Mouse (Mus musculus) cerebral cortex, adult 2 months (tissue): ENCODE data around the gene 9930021J03Rik.

Experiments used
- WGBS: fragments of 180-500 bp; shearing (Covaris S2); methylation state at CpG from one replicate; pipeline ENCODE4 v1.1.7; 2018; 5-methylcytosine and 5-hydroxymethylcytosine counted together

Gene 9930021J03Rik

GRCm38 (mm10) chr19:29683844-29684540 is 121.8 kb downstream of the 9930021J03Rik start:
- 48% methylated on average over 16 of the region's 16 CpGs for WGBS

GRCm38 (mm10) chr19:29680182-29681152 is 125.3 kb downstream of the 9930021J03Rik start:
- WGBS = 76% methylated on average over 13 of the region's 13 CpGs

DNA sequence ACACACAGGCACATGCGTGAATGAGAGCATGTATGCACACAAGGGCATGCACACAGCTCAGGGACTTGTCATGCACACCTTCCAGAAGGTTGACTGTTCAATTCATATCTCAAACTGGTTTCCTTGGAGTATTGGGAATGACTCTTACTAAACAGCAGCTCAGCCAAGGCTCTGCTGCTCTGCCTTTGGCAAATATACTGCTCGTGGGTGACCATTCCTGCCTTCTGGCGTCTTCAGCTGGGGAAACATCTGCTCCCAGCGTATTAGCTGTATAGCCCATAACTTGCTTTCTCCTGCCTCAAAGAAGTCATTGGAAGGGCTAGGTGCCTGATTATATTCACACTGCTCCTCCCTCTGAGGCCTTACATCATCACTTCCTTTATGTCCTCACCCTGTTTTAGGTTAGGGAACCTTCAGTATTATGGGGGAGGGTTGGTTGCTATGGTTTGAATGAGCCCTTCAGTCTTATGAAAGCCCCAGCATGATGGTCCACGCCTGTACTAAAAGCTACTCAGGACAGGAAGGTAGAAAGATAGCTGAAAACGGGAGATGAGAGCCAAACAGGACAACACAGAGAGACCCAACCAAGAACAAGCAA is 127.5 kb downstream of the 9930021J03Rik start:
- 82% methylated on average over 6 of the region's 6 CpGs for WGBS

DNA sequence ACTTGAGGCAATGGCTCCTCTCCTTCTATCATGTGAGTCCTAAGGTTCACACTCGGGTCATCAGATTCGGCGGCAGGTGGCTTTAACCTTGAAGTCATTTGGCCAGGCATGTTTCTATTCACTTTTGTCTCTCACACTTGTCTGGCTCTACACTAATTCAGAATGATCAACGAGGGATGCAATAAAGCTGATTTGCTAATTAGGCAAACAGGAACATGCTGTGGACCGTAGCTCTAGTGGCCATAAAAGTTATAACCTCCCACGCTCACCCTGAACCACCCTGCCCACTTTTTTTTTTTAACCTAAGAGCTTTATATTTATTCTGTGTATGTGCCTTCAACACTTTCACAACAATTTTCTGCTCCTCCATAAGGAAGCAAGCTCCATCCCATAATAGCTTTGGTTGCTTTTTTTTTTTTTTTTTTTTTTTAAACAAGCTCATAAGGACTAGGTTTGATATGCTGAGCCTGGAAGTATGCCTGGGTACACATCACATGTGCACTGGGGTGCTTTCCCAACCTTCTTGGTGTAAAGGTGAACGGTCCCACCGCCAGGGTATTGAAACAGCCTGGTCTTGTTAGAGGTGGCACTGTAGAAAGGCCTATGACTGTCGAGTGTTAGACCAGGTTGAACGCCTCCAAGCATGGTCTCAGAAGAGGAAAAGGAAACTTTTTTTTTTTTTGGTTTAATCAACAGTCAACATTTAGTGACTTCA is 129.2 kb downstream of the 9930021J03Rik start:
- WGBS = 80% methylated on average over 10 of the region's 10 CpGs

DNA sequence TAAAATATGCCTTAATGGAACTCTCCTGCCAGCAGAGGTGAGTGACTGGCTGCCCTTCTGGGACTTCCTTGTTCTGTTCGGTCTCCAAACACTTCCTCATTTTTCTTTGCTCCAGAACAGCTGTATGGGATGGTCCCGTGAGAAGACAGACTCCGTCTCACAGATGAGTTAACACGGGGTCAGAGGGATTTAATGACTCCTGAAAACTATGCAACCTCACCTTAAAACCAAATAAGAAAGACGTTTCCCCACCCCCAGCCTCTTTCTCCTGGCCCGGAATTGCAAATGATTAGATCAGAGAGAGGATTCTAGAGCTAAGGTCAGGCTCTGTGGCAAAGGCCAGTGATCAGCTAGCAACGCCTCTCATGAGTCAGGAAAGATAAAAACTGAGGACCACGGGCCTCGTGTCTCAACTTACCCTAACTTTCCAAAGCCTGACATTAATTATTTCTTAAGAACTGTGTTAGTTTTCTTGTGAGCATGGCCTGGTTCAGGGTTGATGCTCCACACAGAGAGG is 130.2 kb downstream of the 9930021J03Rik start:
- 82% methylated on average over 9 of the region's 9 CpGs for WGBS

DNA sequence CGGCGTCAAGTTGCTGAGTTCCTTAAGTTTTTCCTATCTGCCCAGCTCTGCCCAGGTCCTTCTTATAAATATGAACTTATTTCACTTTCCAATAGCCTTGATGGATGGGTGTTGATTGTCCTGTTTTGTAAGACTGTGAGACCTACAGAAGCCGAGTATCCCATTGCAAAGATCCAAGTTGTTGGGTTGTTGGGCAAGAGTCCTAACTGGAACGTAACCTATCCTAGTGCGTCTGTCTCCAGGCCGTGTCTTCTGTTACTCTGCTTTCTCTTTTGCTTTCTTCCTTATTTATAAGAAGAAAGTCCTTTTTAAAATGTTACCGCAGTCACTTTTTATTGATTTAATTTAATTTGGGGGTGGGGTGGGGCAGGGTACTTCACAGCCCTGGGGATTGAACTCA is 130.8 kb downstream of the 9930021J03Rik start:
- WGBS = 94% methylated on average over 7 of the region's 7 CpGs

DNA sequence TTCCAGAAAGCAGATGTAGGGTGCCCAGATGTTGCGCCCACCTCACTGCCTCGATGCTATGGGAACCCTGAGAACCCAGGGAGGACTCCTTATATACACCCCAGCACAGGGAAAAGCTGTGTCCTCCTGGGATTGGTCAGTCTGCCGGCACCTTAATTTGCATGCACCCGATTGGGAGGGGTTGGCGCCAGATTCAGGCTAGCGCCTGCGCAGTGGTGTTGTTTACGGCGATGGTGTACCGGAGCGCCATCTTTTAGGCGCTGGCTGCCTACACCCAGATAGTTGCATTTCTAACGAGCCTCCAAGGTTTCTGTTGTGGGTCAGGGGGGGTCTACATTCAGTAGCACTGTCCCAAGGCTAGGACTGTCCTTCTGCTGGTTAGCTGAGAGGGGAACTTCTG is 133.1 kb downstream of the 9930021J03Rik start:
- 82% methylated on average over 13 of the region's 13 CpGs for WGBS

GRCm38 (mm10) chr19:29671160-29671559 is 134.6 kb downstream of the 9930021J03Rik start:
- WGBS = 92% methylated on average over 2 of the region's 2 CpGs

DNA sequence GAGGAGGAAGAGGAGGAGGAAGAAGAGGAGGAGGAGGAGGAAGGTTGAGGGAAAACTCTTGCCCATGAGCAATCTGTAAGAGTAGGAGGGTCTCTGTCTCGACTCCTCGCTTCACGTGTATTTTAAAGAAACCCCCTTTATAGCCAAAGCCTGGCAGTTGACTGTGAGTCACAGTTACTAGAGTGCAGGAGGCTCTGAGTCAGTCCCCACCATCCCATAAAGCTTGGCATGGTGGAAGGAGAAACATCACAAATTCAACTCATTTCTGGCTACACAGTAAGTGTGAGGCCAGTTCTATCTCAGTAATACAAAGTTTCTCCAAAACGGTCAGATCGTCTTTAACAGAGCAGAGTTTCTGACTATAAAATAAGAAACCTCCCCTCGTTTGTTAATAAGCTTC is 135.5 kb downstream of the 9930021J03Rik start:
- WGBS = 52% methylated on average over 6 of the region's 6 CpGs

DNA sequence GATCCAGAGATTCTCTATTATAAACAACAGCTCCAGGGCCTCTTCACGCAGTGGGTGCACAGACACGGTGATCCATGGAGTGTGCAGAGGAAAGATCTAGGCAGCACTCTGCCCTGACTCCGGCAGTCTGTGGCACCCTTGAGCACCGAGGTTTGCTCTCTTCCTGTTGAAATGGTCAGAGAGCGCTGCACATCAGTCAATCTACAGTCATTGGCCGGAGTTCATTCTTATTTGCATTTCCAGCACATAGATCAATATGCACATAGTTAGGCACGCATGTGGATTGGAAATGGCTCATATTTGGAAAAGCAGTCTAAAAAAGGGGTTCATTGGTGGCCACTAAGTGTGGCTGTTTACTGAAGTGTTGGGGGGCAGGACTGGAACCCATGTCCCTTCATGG is 137.7 kb downstream of the 9930021J03Rik start:
- WGBS = 94% methylated on average over 7 of the region's 7 CpGs

DNA sequence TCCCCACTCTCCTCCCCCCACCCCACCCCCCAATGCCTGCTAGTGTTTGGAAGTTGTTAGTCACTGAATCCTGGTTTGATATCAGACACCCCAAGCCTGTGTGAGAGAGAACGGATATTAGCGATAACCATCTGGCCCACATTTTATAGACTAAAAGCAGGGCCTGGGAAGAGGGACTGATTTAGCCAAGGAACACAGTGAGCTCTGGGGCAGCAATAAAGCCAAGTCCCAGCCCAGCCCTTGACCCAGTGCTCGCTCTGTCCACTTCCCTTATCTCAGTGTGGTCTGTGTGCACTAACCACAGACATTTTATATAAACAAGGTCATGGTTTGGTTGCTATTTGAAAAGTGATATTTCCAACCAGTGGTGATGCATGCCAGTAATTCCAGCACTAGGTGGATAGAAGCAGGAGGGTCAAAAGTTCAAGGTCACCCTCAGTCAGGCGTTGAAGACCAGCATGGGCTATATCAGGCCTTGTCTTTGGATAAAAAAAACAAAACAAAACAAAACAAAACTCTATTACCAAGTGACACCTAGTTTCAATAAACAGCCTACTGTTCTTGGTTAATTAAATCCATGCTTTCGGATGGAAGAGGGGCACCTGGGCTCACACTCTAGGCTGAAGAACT is 138.7 kb downstream of the 9930021J03Rik start:
- WGBS = 90% methylated on average over 5 of the region's 5 CpGs

DNA sequence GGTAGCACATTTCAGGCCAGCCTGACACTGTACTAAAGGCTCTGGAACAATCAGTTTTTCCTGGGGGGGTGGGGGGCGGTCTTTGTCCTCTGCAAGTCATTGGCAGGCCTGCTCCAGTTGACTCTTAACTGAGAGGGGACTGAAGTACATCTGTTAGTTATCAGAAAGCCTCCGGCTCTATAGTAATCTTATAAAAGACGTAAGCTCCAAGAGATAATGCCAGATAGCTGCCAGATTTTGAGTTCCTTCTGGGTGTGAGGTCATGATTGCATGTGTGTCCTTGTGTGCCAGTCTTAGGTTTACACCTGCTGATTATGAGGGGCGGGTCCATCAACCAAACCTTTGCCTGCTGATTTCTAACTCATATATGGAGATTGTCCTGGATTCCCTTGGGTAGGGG is 139.6 kb downstream of the 9930021J03Rik start:
- 92% methylated on average over 4 of the region's 4 CpGs for WGBS

GRCm38 (mm10) chr19:29664934-29665333 is 140.9 kb downstream of the 9930021J03Rik start:
- WGBS = 82% methylated on average over 5 of the region's 5 CpGs
